ENCODE assay signal across 18 mouse cellular contexts in the genomic region with DNA sequence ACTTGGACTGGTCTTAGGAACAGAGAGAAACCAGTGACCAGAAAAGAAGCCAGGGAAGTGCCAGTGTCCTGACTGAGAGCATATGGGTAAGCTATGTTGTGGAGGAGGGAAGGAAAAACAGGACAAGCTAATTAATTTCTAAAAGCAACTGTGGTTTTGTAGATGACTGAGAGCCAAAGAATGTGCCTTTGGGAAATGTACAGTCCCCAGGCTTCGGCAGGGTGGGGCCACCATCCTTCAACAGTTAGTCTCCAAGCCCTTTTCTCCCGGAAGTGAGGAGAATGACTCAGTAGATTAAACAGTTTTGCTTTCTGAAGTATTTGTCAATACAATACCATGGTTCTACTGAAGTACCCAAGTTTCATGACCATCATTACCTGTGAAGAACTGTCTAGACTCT. TPM values are rescaled to one million over a fixed set of nuclear protein-coding genes. Genes with fewer than 3 reads are reported as not detected.
A peak's percentile ranks its signal among the peaks of the same experiment; 100 is the strongest.
DNase-seq lines count a peak whose midpoint lies in the region; TF ChIP-seq lines count a peak whose summit lies in the region.
"Had no signal": no experiment of that assay in that cellular context is flagged by ENCODE, and none has a peak within 500 bp of the region (broad histone marks: within the 10 kb centered on the region; RNA-seq: fewer than 3 reads in every experiment).

No protein-coding gene starts in this region.

- 26% methylated on average over 2 of the region's 2 CpGs for WGBS in lung, adult 2 months

- intact Hi-C loops in heart, postnatal 14 days (cut with DNase I), result no loop called here

- no peak for TF ChIP-seq CTCF in lung, adult 2 months (IDR thresholded peaks at IDR 0.05; ENCODE audit: insufficient read depth, low read length)

- TF ChIP-seq POLR2A in lung, adult 2 months (IDR thresholded peaks at IDR 0.05; ENCODE audit: borderline replicate concordance, extremely low read depth, low read depth, low read length), result no peak

- no peak overlapping the region for H3K4me3 ChIP-seq in lung, adult 2 months (replicated peaks; ENCODE audit: extremely low read depth, low read depth, low read length)
- H3K4me3 ChIP-seq: limb, embryonic 12.5 days had no signal

- H3K4me1 ChIP-seq in lung, adult 2 months (ENCODE audit: control insufficient read depth, insufficient read depth, low read length), result peaks cover 23% of the 10 kb centered on the region

- peak; percentile 93 for DNase-seq in heart, adult 11 months
- DNase-seq in heart, postnatal 14 days, result no peak
- DNase-seq in lung, adult 18-20 months, result peak; percentile 68 to 80
- no peak for DNase-seq in lung, adult 2 months
- peak; percentile 31 for DNase-seq in lung, postnatal 14 days
- no peak for DNase-seq in right cerebral cortex, postnatal 25 days
- DNase-seq in thymus, postnatal 25 days, result no peak
- no peak for DNase-seq in natural killer cell, adult 2 months (ENCODE audit: low spot score in 2 of 2)
- DNase-seq: adrenal gland, postnatal 36 days; B cell, adult 2 months; cerebellum, adult 11 months; gastrocnemius, postnatal 36 days; right cerebral cortex, postnatal 14 days had no signal

RNA-seq across cellular contexts. Expression of a gene that starts 5.1 kb away (rescaled TPM):
- total RNA-seq in heart, postnatal 14 days (2021), result 10 to 100 TPM; 14.3 to 15.9 TPM
- polyA plus RNA-seq in lung, adult 2 months (2012; rRNA removed), result 46.7 and 51.8 TPM in 2 replicates

RNA-seq across cellular contexts. Expression of a gene that starts 16.5 kb away (rescaled TPM):
- 1 to 10 TPM; 2.5 to 3.5 TPM for total RNA-seq in heart, postnatal 14 days (2021)
- polyA plus RNA-seq in lung, adult 2 months (2012; rRNA removed), result 0.38 and 0.40 TPM in 2 replicates
- total RNA-seq: left cerebral cortex, adult 18-20 months had no signal

RNA-seq across cellular contexts. Expression of a gene that starts 58.6 kb away (rescaled TPM):
- 1 to 10 TPM in 1 of 2 experiments, under 1 TPM in 1; 0.15 to 1.2 TPM for total RNA-seq in heart, postnatal 14 days (2021)
- polyA plus RNA-seq in lung, adult 2 months (2012; rRNA removed), result 21.8 and 27.8 TPM in 2 replicates
- total RNA-seq: gastrocnemius, postnatal 36 days; hindbrain, postnatal 0 days; left cerebral cortex, adult 18-20 months had no signal
- polyA plus RNA-seq: heart, postnatal 0 days; midbrain, embryonic 11.5 days had no signal

Comparison
In these comparisons a context has a peak if more than half of its experiments do, and no peak if none do; other contexts are left out.
1. DNase-seq: peak in heart, adult 11 months (single experiment), lung, adult 18-20 months (2 of 2) and lung, postnatal 14 days (single experiment); none in heart, postnatal 14 days (0 of 2), lung, adult 2 months (single experiment), right cerebral cortex, postnatal 25 days (single experiment), thymus, postnatal 25 days (single experiment) and natural killer cell, adult 2 months (0 of 2).